Mouse (Mus musculus) left cerebral cortex, adult 9 months (tissue): ENCODE results near the gene Suox.
A peak's percentile ranks its signal among the peaks of the same experiment; 100 is the strongest.
"Not testable (repeated sequence)": the region's sequence is repeated elsewhere in the genome, so short reads cannot be mapped to it uniquely, and the experiment has no call there.

Source experiments
- DNase-seq, 2 experiments: peaks; one replicate each; pipeline ENCODE4 v3.0.0; 2022; ENCODE audit warnings: low spot score in 2 of 2

The Suox gene

DNA sequence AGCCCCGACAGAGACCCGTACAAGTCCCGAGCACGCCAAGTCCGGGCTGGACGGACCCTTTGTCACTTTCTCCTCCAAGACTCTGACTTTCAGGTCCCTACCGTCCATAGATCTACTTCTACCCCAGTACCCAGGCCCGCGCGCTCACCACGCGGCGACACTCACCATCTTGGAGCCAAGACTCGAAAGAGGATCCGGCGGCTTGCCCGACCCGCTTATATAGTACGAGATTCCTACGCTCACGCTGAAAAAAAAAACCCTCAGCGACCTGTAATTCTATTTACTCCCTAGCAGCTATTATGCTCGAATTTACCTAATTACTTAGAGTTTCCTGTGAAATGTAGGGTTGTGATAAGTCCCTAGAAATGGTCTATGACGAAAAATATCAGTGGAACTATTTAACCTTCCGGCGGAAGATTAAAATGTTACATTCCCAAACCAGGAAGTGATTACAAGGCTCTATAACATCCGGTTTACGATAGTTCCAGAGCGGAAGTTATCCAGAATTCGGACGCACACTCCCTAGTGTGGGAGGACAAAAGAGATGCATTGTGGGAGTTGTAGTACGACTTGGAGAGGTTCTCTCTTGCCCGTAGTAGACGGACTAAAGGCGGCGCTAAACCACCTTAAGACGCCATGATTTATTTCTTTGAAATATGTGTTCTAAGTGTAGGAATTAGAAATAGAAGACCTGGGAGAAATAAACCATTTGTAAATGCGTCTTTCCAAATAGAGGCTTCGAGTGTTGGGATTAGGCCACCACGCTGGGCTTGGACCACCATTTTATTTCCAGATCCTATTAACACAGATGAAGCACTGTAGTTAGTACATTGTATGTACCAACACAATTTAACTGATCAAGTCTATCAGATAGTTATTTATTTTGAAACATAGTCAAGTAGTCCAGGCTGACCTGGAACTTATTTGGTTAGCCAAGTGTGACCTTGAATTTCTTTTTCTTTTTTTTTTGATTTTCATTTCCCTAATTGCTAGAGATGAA, 47.3 kb downstream of the Suox start, which contains the start of gene Rps26:
TSS of gene Rps26 (minus strand) at position 437 of the 1,000 bp plus-strand sequence.
- DNase-seq, result peak; percentile 96 to 97

DNA sequence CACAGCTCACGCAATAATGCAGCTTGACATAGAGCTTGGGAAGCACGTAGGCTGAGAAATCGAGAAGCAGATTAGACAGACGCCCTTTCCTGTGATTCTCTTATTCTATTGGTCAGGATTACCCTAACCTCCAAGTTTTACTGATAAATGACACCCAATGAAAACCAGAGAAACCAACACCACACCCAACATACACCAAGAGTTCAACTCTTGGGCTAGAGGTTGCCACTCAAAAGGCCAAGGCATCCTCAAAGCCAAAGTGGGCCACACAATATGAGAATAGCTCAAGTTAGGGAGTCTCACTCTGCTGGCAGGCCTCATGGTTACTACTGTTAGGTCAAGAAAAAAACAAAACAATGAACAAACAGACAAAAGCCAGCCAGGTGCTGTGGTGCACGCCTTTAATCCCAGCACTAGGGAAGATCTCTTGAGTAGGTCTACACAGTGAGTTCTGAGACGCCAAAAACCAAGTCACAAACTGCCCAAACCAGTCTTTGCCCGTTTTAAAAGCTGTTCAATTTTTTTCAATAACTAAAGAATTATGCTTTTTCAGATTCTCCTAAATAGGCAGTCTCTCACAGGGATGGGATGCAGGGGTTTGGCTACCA, 48.5 kb downstream of the Suox start:
- DNase-seq, result no peak

DNA sequence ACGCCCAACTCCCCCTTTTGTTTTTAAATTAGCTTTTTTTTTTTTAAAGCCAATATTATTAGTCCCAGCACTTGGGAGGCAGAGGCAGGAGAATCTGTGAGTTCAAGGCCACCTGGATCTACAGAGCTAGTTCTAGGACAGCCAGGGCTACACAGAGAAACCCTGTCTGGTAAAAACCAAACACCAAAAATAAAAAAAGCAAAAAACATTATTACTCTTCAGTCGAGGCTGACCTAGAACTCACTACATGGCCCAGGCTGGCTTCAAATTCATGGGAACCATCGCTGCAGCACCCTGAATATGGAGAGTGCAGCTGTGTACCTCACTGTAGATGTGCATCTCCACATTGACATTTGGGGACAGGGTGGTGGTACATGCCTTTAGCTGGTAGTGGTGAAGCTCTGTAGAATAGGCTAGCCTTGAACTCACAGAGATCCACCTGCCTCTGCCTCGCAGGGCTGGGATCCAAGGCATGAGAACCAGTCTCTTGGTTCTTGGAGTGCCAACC, 50.7 kb downstream of the Suox start:
- DNase-seq, result not testable (repeated sequence)

DNA sequence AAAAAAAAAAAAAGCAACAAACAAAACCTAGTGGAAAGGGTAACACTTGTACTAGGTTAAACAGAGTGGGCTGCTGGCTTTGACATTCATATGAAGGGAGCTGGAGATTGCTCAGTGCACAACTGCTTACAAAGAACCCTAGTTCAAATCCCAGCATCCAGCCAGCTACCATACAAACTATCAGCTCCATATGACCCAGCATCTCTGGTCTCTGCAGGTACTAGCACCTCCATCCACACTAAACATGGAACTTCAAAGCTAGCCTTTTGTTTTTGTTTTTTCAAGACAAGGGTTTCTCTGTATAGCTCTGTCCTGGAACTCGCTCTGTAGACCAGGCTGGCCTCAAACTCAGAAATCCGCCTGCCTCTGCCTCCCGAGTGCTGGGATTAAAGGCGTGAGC, 51.2 kb downstream of the Suox start:
- no peak for DNase-seq

DNA sequence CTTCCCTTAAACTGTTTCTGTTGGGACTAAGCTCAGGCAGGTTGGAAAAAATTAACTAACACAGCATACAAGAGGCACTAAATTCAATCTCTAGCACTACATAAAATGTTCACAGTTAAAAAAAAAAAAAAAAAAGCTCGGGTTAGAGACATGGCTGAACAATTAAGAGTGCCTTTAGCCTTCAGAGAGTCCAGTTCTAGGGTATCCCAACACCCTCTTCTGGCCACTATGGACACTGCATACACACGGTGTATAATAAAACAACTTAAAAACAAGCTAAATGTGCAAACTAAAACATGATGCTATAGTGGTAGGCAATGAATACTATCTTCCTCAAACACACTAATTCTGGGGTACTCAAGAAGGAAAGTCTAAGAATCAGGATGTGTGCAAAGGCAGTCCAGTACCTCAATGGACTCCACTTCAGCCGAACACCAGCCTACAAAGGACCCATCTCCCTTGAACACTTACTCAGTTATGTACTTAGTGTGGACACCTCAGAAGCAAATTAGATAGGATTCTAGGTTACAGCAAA, 51.8 kb downstream of the Suox start:
- DNase-seq, result no peak

DNA sequence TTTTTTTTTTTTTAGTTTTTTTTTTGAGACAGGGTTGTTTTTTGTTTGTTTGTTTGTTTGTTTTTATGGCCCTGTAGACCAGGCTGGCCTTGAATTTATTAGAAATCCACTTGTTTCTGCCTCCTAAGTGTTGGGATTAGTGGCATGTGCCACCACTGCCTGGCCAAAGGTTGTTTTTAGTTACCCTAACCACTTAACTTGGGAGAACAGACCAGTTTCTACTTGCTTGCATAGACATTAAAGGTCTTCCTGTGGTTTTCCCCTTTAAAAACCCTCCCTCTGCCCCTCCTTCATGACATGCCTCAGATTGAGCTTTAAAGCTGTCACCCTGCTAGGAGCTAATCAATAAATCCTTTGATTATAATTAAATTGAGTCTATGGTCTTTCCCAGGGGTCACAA, 53.6 kb downstream of the Suox start:
- no peak for DNase-seq
